Mouse (Mus musculus) olfactory bulb, adult 2 months (tissue): ENCODE data around the gene St14.

Source experiments
- CTCF ChIP-seq: fragments of 200-500 bp; IDR thresholded peaks from 2 replicates; pipeline ENCODE4 v1.5.1; 2012; ENCODE audit warnings: low read depth, mild to moderate bottlenecking, low read length, moderate library complexity; ENCODE audit not compliant: insufficient read depth
- POLR2A ChIP-seq: fragments of 200-500 bp; IDR thresholded peaks from 2 replicates; pipeline ENCODE4 v1.6.1; 2012; ENCODE audit warnings: mild to moderate bottlenecking, low read depth, low read length, moderate library complexity; ENCODE audit not compliant: insufficient read depth

DNA sequence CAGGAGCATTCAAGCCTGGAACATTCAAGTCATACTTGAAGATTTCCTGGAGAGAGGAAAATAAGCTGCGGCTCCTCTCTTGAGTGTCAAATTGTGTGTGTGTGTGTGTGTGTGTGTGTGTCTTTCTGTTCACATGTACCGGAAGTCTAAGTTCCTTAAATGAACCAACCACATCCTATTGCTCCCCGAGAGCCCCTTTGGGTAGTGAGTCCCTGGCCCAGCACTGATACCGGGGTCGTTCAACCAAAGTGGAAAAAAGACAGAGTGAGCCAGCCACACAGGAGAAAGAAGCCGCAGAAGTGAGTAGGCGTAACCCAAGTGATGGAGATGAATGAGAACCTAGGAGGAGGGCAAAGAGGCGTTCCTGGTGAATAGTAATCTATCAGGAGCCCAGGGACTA lies 1.7 kb downstream of the St14 start:
- TF ChIP-seq CTCF (no peak), POLR2A (no peak)
